9 mouse cellular contexts compared by ENCODE assay signal in the genomic region with DNA sequence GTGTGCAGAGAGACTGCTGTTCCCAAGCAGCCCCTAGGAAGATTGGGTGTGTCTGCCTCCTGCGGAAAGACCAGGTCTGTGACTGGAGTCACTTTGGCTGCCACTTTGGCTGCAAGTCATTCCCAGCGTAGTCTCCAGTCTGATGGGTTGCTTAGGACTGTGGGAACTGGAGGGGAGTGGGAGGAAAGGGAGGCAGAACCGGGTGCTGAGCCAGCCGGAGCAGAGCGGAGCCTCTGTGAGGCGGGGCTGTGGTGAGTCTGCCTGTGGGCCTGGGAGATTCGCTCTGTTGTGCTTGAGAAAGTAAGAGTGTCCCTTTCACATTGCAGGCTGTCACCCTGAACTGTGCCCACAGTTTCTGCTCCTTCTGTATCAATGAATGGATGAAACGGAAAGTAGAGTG.
"Had no signal": no experiment of that assay in that cellular context is flagged by ENCODE, and none has a peak within 500 bp of the region (broad histone marks: within the 10 kb centered on the region; RNA-seq: fewer than 3 reads in every experiment).

No protein-coding gene starts in this region.

- H3K4me3 ChIP-seq: liver, embryonic 13.5 days; lung, embryonic 15.5 days; megakaryocyte, embryonic 14.5 days; midbrain, embryonic 10.5 days; midbrain, embryonic 13.5 days; myocyte; neural tube, embryonic 13.5 days had no signal

- H3K27ac ChIP-seq: kidney, postnatal 0 days; lung, embryonic 15.5 days; midbrain, embryonic 10.5 days; midbrain, embryonic 13.5 days; neural tube, embryonic 13.5 days; stomach, postnatal 0 days had no signal
